Mouse (Mus musculus) right cerebral cortex, postnatal 10 days (tissue): ENCODE data around the gene Slc39a3.

Experiments used
- DNase-seq, 2 experiments: peaks; one replicate each; pipeline ENCODE4 v3.0.0; 2021; ENCODE audit warnings: low spot score in 2 of 2

Slc39a3 gene

GRCm38 (mm10) chr10:80985241-80985969, 51.8 kb downstream of the Slc39a3 start:
- DNase-seq = no peak

- DNase-seq = no peak
Measured at GRCm38 (mm10) chr10:80984223-80984622, 53.0 kb downstream of the Slc39a3 start.

- DNase-seq = no peak
Measured at GRCm38 (mm10) chr10:80982381-80982780, 54.8 kb downstream of the Slc39a3 start.

- DNase-seq = no peak
Measured at GRCm38 (mm10) chr10:80981564-80982112, 55.6 kb downstream of the Slc39a3 start.
